Mouse (Mus musculus) olfactory bulb, adult 2 months (tissue): ENCODE results near the gene Surf1. TPM values are rescaled to one million over a fixed set of nuclear protein-coding genes. Genes with fewer than 3 reads are reported as not detected.
A peak's percentile ranks its signal among the peaks of the same experiment; 100 is the strongest.

Experiments
- H3K27ac ChIP-seq: fragments of 200-500 bp; 2 replicates; pipeline ENCODE4 v1.5.1; 2012; ENCODE audit warnings: low read depth, low read length; ENCODE audit not compliant: insufficient read depth
- H3K4me1 ChIP-seq: fragments of 200-500 bp; 2 replicates; pipeline ENCODE4 v1.6.1; 2012; ENCODE audit warnings: low read length; ENCODE audit not compliant: control insufficient read depth, insufficient read depth
- H3K4me3 ChIP-seq: fragments of 200-500 bp; 2 replicates; pipeline ENCODE4 v1.5.1; 2012; ENCODE audit warnings: mild to moderate bottlenecking, low read depth, low read length, moderate library complexity; ENCODE audit not compliant: insufficient read depth
- CTCF ChIP-seq: fragments of 200-500 bp; IDR thresholded peaks from 2 replicates; pipeline ENCODE4 v1.5.1; 2012; ENCODE audit warnings: low read depth, mild to moderate bottlenecking, low read length, moderate library complexity; ENCODE audit not compliant: insufficient read depth
- POLR2A ChIP-seq: fragments of 200-500 bp; IDR thresholded peaks from 2 replicates; pipeline ENCODE4 v1.6.1; 2012; ENCODE audit warnings: mild to moderate bottlenecking, low read depth, low read length, moderate library complexity; ENCODE audit not compliant: insufficient read depth
- WGBS: fragments of 180-500 bp; shearing (Covaris S2); methylation state at CpG from one replicate; pipeline ENCODE4 v1.1.7; 2018; 5-methylcytosine and 5-hydroxymethylcytosine counted together
- polyA plus RNA-seq: library from polyadenylated mRNA; stranded (reverse); fragments of >200 nt; gene quantifications from 2 replicates; pipeline ENCODE4 v1.2.4, GENCODE M21; 2012; ENCODE audit warnings: low replicate concordance; ENCODE audit not compliant: missing spikeins, insufficient read depth, insufficient read length

Surf1 gene
- polyA plus RNA-seq, 1 experiment = not detected

DNA sequence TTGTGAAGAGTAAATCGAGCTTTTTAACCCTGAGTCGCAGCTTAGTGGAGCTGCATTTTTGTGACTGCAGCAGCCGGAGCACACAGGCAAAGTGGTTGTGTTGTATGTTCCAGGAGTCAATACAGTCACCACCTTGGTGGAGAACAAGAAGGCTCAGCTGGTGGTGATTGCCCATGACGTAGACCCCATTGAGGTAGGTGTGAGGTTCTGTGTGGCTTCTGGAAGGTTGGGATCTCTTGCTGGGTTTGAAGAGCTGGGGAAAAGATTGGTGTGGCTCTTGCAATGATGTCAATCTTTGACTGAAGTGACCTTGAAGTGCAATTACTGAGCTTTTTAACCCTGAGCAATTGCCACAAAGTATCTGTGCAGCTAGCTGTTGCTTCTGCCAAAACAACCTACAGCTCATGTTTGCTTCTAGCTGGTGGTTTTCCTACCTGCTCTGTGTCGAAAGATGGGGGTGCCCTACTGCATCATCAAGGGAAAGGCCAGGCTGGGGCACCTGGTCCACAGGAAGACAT is 4.0 kb downstream of the Surf1 start:
- H3K27ac ChIP-seq = no peak overlapping the region
- 57% methylated on average over 5 of the region's 5 CpGs for WGBS
- 0 out of 2 replicates have a peak overlapping the region, but pooled peaks have one; percentile 84 for H3K4me3 ChIP-seq
- peaks cover 28% of the 10 kb centered on the region for H3K4me1 ChIP-seq
- TF ChIP-seq POLR2A (no peak), CTCF (no peak)

DNA sequence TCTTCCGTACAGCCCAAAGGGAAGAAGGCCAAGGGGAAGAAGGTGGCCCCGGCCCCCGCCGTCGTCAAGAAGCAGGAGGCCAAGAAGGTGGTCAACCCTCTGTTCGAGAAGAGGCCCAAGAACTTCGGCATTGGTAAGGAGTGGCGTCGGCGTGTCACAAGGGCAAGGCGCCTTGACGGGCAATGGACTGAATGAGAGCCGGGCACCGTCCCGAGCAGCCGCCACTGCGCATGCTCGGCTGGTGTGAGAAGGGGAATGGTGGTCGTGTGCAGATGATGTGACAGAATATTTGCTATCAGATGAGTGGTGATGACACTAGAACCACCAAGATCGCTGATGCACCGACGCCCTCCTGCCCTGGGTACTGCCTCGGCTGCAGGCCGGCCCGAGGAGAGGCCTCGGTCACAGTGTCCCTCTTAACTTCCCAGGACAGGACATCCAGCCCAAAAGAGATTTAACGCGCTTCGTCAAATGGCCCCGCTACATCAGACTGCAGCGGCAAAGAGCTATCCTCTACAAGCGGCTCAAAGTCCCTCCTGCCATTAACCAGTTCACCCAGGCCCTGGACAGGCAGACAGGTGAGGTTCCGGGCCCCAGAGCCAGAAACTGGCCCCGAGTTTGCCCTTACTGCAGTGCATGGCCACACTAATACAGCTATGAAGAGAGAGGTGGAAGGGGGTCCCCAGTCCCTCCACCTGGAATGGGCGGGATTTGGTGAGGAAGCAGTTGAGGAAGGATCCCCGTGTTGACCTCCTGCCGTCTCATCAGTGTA is 5.2 kb downstream of the Surf1 start:
- H3K4me3 ChIP-seq = peak overlapping the region; percentile 84
- H3K4me1 ChIP-seq = peaks cover 26% of the 10 kb centered on the region
- TF ChIP-seq POLR2A = no peak
- TF ChIP-seq CTCF = no peak
- under 1% methylated on average over 37 of the region's 37 CpGs for WGBS
- peak overlapping the region; percentile 80 for H3K27ac ChIP-seq

DNA sequence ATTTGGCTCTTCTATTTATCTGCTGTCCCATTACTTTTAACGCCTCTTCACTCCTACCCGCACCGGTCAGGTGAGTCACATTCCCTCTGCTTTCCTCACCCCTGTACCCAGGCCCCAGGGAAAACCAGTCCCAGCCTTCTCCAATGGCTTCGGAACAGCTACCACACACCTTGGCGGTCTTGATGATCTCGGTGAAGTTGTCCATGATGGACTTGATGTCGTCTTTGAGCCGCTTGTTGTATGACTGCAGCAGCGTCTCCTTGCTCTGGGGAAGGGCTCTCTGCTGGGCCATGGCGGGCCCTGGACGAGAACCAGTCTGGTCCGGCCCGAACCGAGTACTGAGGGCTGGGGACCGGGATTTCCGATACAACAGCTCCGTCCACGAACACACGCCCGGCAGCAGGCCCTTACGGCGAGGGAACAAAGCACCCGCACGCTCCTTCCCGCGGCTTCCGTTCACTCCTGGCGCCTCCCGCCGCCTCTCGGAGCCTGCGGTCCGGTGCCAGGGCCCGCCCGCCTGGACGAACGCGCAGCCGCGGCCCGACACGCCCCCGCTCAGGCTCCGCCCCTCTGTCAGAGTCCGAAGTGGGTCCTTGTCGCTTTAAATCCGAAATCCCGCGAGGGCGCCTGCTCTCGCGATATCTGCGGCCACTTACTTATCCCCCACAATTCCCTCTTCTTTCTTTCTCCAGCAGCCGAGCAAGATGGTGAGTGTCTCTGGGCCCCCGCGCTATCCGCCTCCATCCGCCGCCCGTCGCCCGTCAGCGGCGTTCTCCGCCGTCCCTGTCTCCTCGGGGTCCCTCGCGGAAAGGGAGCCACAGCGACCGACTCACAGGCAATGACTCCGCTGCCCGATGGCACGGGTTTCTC is 6.0 kb downstream of the Surf1 start, which contains the start of the genes Med22 and Rpl7a:
TSS of gene Med22 (minus strand) at position 554 of the 870 bp plus-strand sequence.
TSS of gene Rpl7a (plus strand) at position 641 of the 870 bp plus-strand sequence.
- 0% methylated on average over 61 of the region's 74 CpGs for WGBS
- H3K27ac ChIP-seq = peak within 1 kb of the TSS; percentile 80
- peak; percentile 95 for TF ChIP-seq POLR2A
- TF ChIP-seq CTCF = no peak

DNA sequence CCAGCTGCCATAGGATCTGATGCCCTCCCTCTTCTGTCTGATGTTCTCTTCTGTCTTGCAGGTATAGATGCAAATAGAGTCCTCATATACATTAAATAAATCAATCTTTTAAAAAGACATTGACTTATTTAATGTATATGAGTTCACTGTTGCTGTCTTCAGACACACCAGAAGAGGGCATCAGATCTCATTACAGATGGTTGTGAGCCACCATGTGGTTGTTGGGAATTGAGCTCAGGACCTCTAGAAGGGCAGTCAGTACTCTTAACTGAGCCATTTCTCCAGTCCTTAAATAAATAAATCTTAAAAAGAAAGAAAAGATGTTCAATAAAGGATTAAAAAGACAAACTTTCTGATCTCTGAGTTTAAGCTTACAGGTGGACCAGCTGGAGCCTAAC is 6.9 kb downstream of the Surf1 start:
- no peak overlapping the region for H3K27ac ChIP-seq
- TF ChIP-seq CTCF = no peak
- no peak for TF ChIP-seq POLR2A
- H3K4me3 ChIP-seq = no peak overlapping the region
- H3K4me1 ChIP-seq = peaks cover 20% of the 10 kb centered on the region

More for the DNA sequence above, 6.0 kb downstream of the Surf1 start, which contains the start of the genes Med22 and Rpl7a:
- H3K4me1 ChIP-seq = peaks cover 23% of the 10 kb centered on the region
- peak within 1 kb of the TSS; percentile 84 for H3K4me3 ChIP-seq

DNA sequence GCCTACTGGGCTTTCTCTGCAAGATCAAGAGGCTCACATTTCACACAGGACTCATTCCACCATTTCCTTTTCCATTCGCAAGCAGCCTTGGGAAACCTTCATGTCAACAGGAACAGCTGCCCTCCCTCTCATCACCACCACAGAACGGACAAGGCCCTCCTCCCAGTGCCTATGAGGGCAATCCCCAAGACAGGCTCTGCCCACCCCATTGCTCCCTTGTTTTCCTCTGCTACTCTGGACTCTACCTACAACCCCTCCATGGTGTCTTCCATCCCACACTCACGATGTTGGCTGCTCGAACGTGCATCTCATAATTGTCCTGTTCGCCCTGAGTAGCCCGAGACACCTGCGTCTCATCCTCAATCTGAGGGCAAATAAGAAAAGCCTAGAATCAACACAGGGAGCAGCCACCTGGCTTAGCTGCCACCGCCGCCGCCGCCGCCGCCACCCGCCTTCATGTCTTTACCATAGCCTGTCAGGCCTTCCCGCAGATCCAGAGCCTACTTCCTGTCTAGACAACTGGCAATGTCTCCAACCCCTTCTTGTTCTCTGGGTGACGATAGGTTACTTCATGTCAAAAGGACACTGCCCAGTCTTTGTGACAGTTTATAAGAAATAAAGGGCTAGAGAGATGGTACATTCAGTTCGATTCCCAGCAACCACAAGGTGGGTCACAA is 7.5 kb downstream of the Surf1 start:
- H3K27ac ChIP-seq = no peak overlapping the region
- peaks cover 21% of the 10 kb centered on the region for H3K4me1 ChIP-seq
- H3K4me3 ChIP-seq = peak overlapping the region; percentile 17
- 71% methylated on average over 18 of the region's 18 CpGs for WGBS
- TF ChIP-seq CTCF (no peak), POLR2A (no peak)

DNA sequence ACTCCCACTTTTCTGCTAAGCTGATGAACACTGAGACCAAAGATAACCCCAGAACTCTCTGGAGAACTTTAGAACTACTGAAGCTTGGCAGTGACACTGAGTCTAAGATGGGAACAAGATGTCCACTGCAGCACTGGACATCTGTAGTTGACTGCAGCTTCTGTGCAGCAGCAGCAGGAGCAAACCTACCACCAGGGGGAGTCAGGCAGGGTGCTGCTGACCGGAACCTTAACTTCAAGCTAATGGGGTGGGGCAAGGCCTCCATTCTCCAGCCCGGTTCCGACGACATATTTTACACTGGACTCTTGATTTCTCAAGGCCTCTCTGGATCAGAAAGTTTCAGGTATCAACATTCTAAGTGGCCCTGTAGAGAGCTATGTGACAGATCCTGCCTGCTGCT is 9.2 kb downstream of the Surf1 start:
- WGBS = 35% methylated on average over 4 of the region's 4 CpGs
- no peak overlapping the region for H3K27ac ChIP-seq

DNA sequence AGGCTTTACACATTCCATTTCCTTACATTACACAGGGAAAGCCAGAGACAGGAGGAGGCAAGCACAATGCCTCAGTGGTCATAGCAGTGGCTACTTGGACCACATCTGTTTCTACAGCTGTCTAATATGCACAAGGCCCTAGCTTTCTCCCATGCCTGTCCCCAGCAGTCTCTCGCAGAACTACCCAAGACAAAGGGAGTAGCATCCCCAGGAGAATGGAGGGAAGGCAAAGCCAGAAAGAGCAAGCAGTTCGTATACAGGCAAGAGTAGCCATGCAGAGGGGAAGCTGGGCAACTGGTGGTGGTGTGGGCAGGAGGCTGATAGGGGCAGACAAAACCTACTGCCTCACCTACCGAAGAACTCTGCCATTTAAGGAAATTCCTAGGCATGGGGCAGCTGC is 9.9 kb downstream of the Surf1 start:
- no peak for TF ChIP-seq CTCF
- no peak for TF ChIP-seq POLR2A
- peaks cover 15% of the 10 kb centered on the region for H3K4me1 ChIP-seq
- WGBS = 90% methylated on average over 3 of the region's 3 CpGs
- H3K27ac ChIP-seq = no peak overlapping the region
- no peak overlapping the region for H3K4me3 ChIP-seq

More for the DNA sequence above, 9.2 kb downstream of the Surf1 start:
- Histone ChIP-seq H3K4me1 (peaks cover 21% of the 10 kb centered on the region), H3K4me3 (no peak overlapping the region)
- TF ChIP-seq POLR2A (no peak), CTCF (peak; percentile 59)

DNA sequence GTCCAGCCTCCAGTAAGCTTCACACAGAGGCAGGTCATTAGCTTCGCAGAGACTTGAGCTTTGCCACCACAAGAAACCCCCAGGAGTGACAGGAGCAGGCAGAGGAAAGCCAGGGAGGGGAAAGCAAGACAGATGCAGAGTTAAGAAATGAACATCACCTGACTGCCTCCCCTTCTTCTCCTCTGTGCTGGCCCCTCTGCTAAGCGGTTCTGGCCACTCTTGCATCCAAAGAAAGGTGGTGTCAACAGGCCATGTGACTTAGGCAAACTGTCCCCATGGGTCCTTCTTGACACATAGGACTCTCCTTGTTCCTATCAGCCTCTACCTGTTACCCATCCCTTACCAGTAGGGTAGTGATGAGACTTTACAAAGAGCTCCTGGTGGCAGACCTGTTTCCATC is 10.4 kb downstream of the Surf1 start:
- WGBS = 93% methylated on average over 2 of the region's 2 CpGs
- Histone ChIP-seq H3K4me1 (peaks cover 15% of the 10 kb centered on the region), H3K4me3 (no peak overlapping the region), H3K27ac (no peak overlapping the region)
- TF ChIP-seq POLR2A (no peak), CTCF (no peak)

DNA sequence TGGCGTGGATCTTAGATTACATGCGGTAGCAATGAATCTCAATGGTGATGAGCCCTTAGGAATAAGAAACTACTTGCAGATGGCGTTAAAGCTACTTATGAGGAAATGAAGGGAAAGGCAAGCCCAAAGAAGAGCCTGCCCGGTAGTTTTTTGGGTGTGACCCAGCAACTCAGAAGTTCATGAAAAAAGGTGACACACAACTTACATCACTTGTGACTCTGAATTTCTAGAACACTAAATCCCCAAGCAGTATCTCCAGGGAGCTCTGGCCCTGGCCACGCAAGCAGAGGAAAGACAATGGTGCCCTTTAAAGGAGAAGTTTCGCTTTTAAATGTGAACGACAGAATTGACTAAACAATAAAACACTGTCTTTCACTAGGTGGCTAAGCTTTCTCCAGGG is 13.0 kb downstream of the Surf1 start:
- WGBS = 5% methylated on average over 7 of the region's 7 CpGs
- TF ChIP-seq POLR2A = no peak
- TF ChIP-seq CTCF = no peak

More for the DNA sequence above, 13.0 kb downstream of the Surf1 start:
- H3K4me1 ChIP-seq = peaks cover 7% of the 10 kb centered on the region
- peak overlapping the region; percentile 90 for H3K4me3 ChIP-seq
- peak overlapping the region; percentile 82 for H3K27ac ChIP-seq
